Mouse (Mus musculus) kidney, postnatal 4 days (tissue): ENCODE measurements at regions not wholly inside any gene's neighbourhood (a gene's known extent, or its start where the extent isn't known, plus 50 kb on each side); places are given as distances from the start of the nearest gene placed in this dataset.

ENCODE experiments used
- DNase-seq, 2 experiments: peaks; one replicate each; pipeline ENCODE4 v3.0.0; 2021; ENCODE audit warnings: mixed read lengths in 2 of 2

- DNase-seq = no peak
These were observed 79.0 kb downstream of the Arl4c start for GRCm38 (mm10) chr1:88623040-88623439.

GRCm38 (mm10) chr1:88622356-88622755, 79.7 kb downstream of the Arl4c start:
- DNase-seq = no peak

GRCm38 (mm10) chr1:88621214-88621613, 80.8 kb downstream of the Arl4c start:
- DNase-seq = peak; percentile 28 to 45

- DNase-seq = peak; percentile 17 to 39
These were observed 89.0 kb downstream of the Arl4c start for GRCm38 (mm10) chr1:88613007-88613406.

GRCm38 (mm10) chr1:88611241-88611640, 90.8 kb downstream of the Arl4c start:
- peak; percentile 47 to 57 for DNase-seq

- DNase-seq = no peak
These were observed 91.2 kb downstream of the Arl4c start for GRCm38 (mm10) chr1:88610810-88611209.

GRCm38 (mm10) chr1:88608826-88609225, 93.2 kb downstream of the Arl4c start:
- no peak for DNase-seq

GRCm38 (mm10) chr1:88608236-88608635, 93.8 kb downstream of the Arl4c start:
- DNase-seq = peak in 1 of 2 experiments; percentile 40

- DNase-seq = peak; percentile 58 to 77
These were observed 95.8 kb upstream of the Glrp1 start for GRCm38 (mm10) chr1:88605616-88606190.

- no peak for DNase-seq
These were observed 92.4 kb upstream of the Glrp1 start for GRCm38 (mm10) chr1:88602241-88602640.

GRCm38 (mm10) chr1:88601801-88602200, 91.9 kb upstream of the Glrp1 start:
- DNase-seq = no peak

- DNase-seq = no peak
These were observed 90.3 kb upstream of the Glrp1 start for GRCm38 (mm10) chr1:88600145-88600544.

- DNase-seq = no peak
These were observed 84.8 kb upstream of the Glrp1 start for GRCm38 (mm10) chr1:88594484-88595254.

GRCm38 (mm10) chr1:88592036-88592435, 82.2 kb upstream of the Glrp1 start:
- DNase-seq = no peak

- DNase-seq = no peak
These were observed 81.0 kb upstream of the Glrp1 start for GRCm38 (mm10) chr1:88590802-88591380.

GRCm38 (mm10) chr1:88588747-88589146, 78.9 kb upstream of the Glrp1 start:
- no peak for DNase-seq

- peak; percentile 22 to 42 for DNase-seq
These were observed 77.3 kb upstream of the Glrp1 start for GRCm38 (mm10) chr1:88586823-88587820.

- no peak for DNase-seq
These were observed 76.3 kb upstream of the Glrp1 start for GRCm38 (mm10) chr1:88586128-88586527.

GRCm38 (mm10) chr1:88584515-88585033, 74.7 kb upstream of the Glrp1 start:
- DNase-seq = no peak

- no peak for DNase-seq
These were observed 68.4 kb upstream of the Glrp1 start for GRCm38 (mm10) chr1:88578231-88578620.

GRCm38 (mm10) chr1:88577498-88578230, 67.8 kb upstream of the Glrp1 start:
- DNase-seq = no peak
